Mouse (Mus musculus): ENCODE results near the gene Sept8.

- no peak for TF ChIP-seq CTCF (conservative IDR thresholded peaks at IDR 0.05; ENCODE audit: insufficient read depth, insufficient read length, low read depth, low read length)
- no peak for TF ChIP-seq POLR2A (IDR thresholded peaks at IDR 0.05; ENCODE audit: low read depth, low read length)
These were observed 24.0 kb downstream of the Sept8 start for GRCm38 (mm10) chr11:53543021-53543420.

Data from kidney, adult 2 months (tissue).